Mouse (Mus musculus) CD4-positive, CD25-positive, alpha-beta regulatory T cell, adult 9 weeks (primary cell): ENCODE measurements around the gene Lct. TPM values are rescaled to one million over a fixed set of nuclear protein-coding genes. Genes with fewer than 3 reads are reported as not detected.

Source experiments
- polyA plus RNA-seq: library from polyadenylated mRNA; unstranded; fragments of 100-300 nt; shearing (Covaris generic); gene quantifications from one replicate; pipeline ENCODE4 v1.2.1, GENCODE M21; 2017

Gene Lct
- polyA plus RNA-seq, result not detected

GRCm38 (mm10) chr1:128328218-128328617, at the start of gene Lct:
Gene Lct, minus strand, starts transcription at chr1:128328318.

GRCm38 (mm10) chr1:128359554-128360376, 31.6 kb upstream of the Lct start, which contains the start of gene Mcm6:
Gene Mcm6, minus strand, starts transcription at chr1:128359664.

GRCm38 (mm10) chr1:128243627-128243995, 84.5 kb downstream of the Lct start, which contains the start of gene Ubxn4:
Gene Ubxn4, plus strand, starts transcription at chr1:128243964.

Other genes starting within 250 kb of the Lct start
- 1.9 TPM for gene Zranb3, start 225.3 kb downstream of the Lct start, polyA plus RNA-seq
- gene R3hdm1, start 225.0 kb downstream of the Lct start, polyA plus RNA-seq, result 94.1 TPM
- 66.2 TPM for gene Ubxn4, start 84.4 kb downstream of the Lct start, polyA plus RNA-seq
- 80.2 TPM for gene Mcm6, start 31.3 kb upstream of the Lct start, polyA plus RNA-seq
- 190 TPM for gene Dars, start 89.0 kb upstream of the Lct start, polyA plus RNA-seq